Mouse (Mus musculus): ENCODE data around the gene Gsta2. TPM values are rescaled to one million over a fixed set of nuclear protein-coding genes. Genes with fewer than 3 reads are reported as not detected.
"Not testable (repeated sequence)": the region's sequence is repeated elsewhere in the genome, so short reads cannot be mapped to it uniquely, and the experiment has no call there.

Gsta2 gene
- polyA plus RNA-seq, 1 experiment from 2014 or later: not detected

GRCm38 (mm10) chr9:78337050-78337449 is 18.5 kb downstream of the Gsta2 start:
- H3K27ac ChIP-seq; H3K9me3 ChIP-seq; H3K27me3 ChIP-seq (ENCODE audit: insufficient read depth, poor library complexity, severe bottlenecking); H3K4me3 ChIP-seq; H3K4me1 ChIP-seq (replicated peaks); DNase-seq (ENCODE audit: low spot score); H3K36me3 ChIP-seq: not testable (repeated sequence)

GRCm38 (mm10) chr9:78327289-78327688 is 28.3 kb downstream of the Gsta2 start, which contains the start of gene Omt2b:
Omt2b (plus strand) TSS chr9:78327589.
- H3K27me3 ChIP-seq (ENCODE audit: insufficient read depth, poor library complexity, severe bottlenecking); H3K4me1 ChIP-seq (replicated peaks); DNase-seq (ENCODE audit: low spot score); H3K27ac ChIP-seq; H3K36me3 ChIP-seq; H3K9me3 ChIP-seq; H3K4me3 ChIP-seq: not testable (repeated sequence)
- 89% methylated on average over 1 of the region's 1 CpGs for WGBS

- Histone ChIP-seq H3K27me3 (ENCODE audit: insufficient read depth, poor library complexity, severe bottlenecking) (no peaks in the 10 kb centered on the region), H3K4me1 (replicated peaks) (no peaks in the 10 kb centered on the region), H3K4me3 (no peak overlapping the region), H3K27ac (no peak overlapping the region), H3K9me3 (no peaks in the 10 kb centered on the region), H3K36me3 (no peaks in the 10 kb centered on the region)
- DNase-seq (ENCODE audit: low spot score): no peak
- 51% methylated on average over 1 of the region's 1 CpGs for WGBS
Observed at GRCm38 (mm10) chr9:78319499-78319898, 36.1 kb downstream of the Gsta2 start.

- WGBS: 75% methylated on average over 2 of the region's 2 CpGs
- no peak within 1 kb of the TSS for H3K27ac ChIP-seq
Observed at GRCm38 (mm10) chr9:78314696-78315095, 40.9 kb downstream of the Gsta2 start, which contains the start of gene Omt2a. Omt2a (minus strand) TSS chr9:78314796.

GRCm38 (mm10) chr9:78308122-78308521 is 47.5 kb downstream of the Gsta2 start:
- not testable (repeated sequence) for H3K9me3 ChIP-seq; H3K4me1 ChIP-seq (replicated peaks)
- 92% methylated on average over 3 of the region's 3 CpGs for whole genome bisulfite sequencing

More at GRCm38 (mm10) chr9:78314696-78315095, 40.9 kb downstream of the Gsta2 start, which contains the start of gene Omt2a:
- Histone ChIP-seq H3K4me3 (no peak within 1 kb of the TSS), H3K36me3 (no peaks in the 10 kb centered on the region), H3K9me3 (no peaks in the 10 kb centered on the region), H3K27me3 (ENCODE audit: insufficient read depth, poor library complexity, severe bottlenecking) (no peaks in the 10 kb centered on the region), H3K4me1 (replicated peaks) (no peaks in the 10 kb centered on the region)
- DNase-seq (ENCODE audit: low spot score): no peak

GRCm38 (mm10) chr9:78299143-78299542 is 56.4 kb downstream of the Gsta2 start:
- not testable (repeated sequence) for H3K4me1 ChIP-seq (replicated peaks); H3K36me3 ChIP-seq; DNase-seq (ENCODE audit: low spot score); H3K4me3 ChIP-seq; H3K9me3 ChIP-seq; H3K27ac ChIP-seq; H3K27me3 ChIP-seq (ENCODE audit: insufficient read depth, poor library complexity, severe bottlenecking)
- 63% methylated on average over 1 of the region's 1 CpGs for WGBS

More at GRCm38 (mm10) chr9:78308122-78308521, 47.5 kb downstream of the Gsta2 start:
- not testable (repeated sequence) for H3K36me3 ChIP-seq; H3K27ac ChIP-seq; H3K27me3 ChIP-seq (ENCODE audit: insufficient read depth, poor library complexity, severe bottlenecking); DNase-seq (ENCODE audit: low spot score); H3K4me3 ChIP-seq

GRCm38 (mm10) chr9:78298232-78298631 is 57.4 kb downstream of the Gsta2 start:
- Histone ChIP-seq H3K9me3 (no peaks in the 10 kb centered on the region), H3K27ac (no peak overlapping the region), H3K36me3 (no peaks in the 10 kb centered on the region), H3K4me1 (replicated peaks) (no peaks in the 10 kb centered on the region), H3K27me3 (ENCODE audit: insufficient read depth, poor library complexity, severe bottlenecking) (no peaks in the 10 kb centered on the region), H3K4me3 (no peak overlapping the region)
- 86% methylated on average over 1 of the region's 1 CpGs for WGBS
- no peak for DNase-seq (ENCODE audit: low spot score)

- not testable (repeated sequence) for H3K27ac ChIP-seq; H3K36me3 ChIP-seq; H3K9me3 ChIP-seq; H3K4me3 ChIP-seq; H3K4me1 ChIP-seq (replicated peaks); H3K27me3 ChIP-seq (ENCODE audit: insufficient read depth, poor library complexity, severe bottlenecking)
- peak; percentile 71 for DNase-seq (ENCODE audit: low spot score)
- 13% methylated on average over 6 of the region's 6 CpGs for WGBS
Observed at GRCm38 (mm10) chr9:78296089-78296488, 59.5 kb downstream of the Gsta2 start.

- 83% methylated on average over 7 of the region's 7 CpGs for WGBS
- H3K9me3 ChIP-seq; DNase-seq (ENCODE audit: low spot score); H3K4me1 ChIP-seq (replicated peaks); H3K4me3 ChIP-seq; H3K36me3 ChIP-seq; H3K27ac ChIP-seq; H3K27me3 ChIP-seq (ENCODE audit: insufficient read depth, poor library complexity, severe bottlenecking): not testable (repeated sequence)
Observed at GRCm38 (mm10) chr9:78294781-78295180, 60.8 kb downstream of the Gsta2 start.

- 73% methylated on average over 1 of the region's 1 CpGs for WGBS
- not testable (repeated sequence) for H3K36me3 ChIP-seq; H3K4me3 ChIP-seq; H3K27ac ChIP-seq; H3K4me1 ChIP-seq (replicated peaks); DNase-seq (ENCODE audit: low spot score); H3K27me3 ChIP-seq (ENCODE audit: insufficient read depth, poor library complexity, severe bottlenecking); H3K9me3 ChIP-seq
Observed at GRCm38 (mm10) chr9:78293683-78294082, 61.9 kb downstream of the Gsta2 start.

GRCm38 (mm10) chr9:78292462-78292861 is 63.1 kb downstream of the Gsta2 start:
- 92% methylated on average over 8 of the region's 8 CpGs for WGBS
- not testable (repeated sequence) for H3K27ac ChIP-seq; H3K4me1 ChIP-seq (replicated peaks); H3K36me3 ChIP-seq; DNase-seq (ENCODE audit: low spot score); H3K4me3 ChIP-seq; H3K9me3 ChIP-seq; H3K27me3 ChIP-seq (ENCODE audit: insufficient read depth, poor library complexity, severe bottlenecking)

GRCm38 (mm10) chr9:78289723-78290122 is 65.9 kb downstream of the Gsta2 start, which contains the start of gene Gm10639:
Gm10639 (plus strand) TSS chr9:78289923.
- H3K36me3 ChIP-seq; H3K27ac ChIP-seq; H3K4me3 ChIP-seq; H3K27me3 ChIP-seq (ENCODE audit: insufficient read depth, poor library complexity, severe bottlenecking); DNase-seq (ENCODE audit: low spot score); H3K9me3 ChIP-seq; H3K4me1 ChIP-seq (replicated peaks): not testable (repeated sequence)
- WGBS: 86% methylated on average over 3 of the region's 3 CpGs

- H3K4me1 ChIP-seq (replicated peaks); DNase-seq (ENCODE audit: low spot score); H3K36me3 ChIP-seq; H3K9me3 ChIP-seq; H3K27me3 ChIP-seq (ENCODE audit: insufficient read depth, poor library complexity, severe bottlenecking); H3K27ac ChIP-seq; H3K4me3 ChIP-seq: not testable (repeated sequence)
- 96% methylated on average over 1 of the region's 1 CpGs for WGBS
Observed at GRCm38 (mm10) chr9:78289063-78289462, 66.5 kb downstream of the Gsta2 start.

GRCm38 (mm10) chr9:78282002-78282711 is 73.4 kb downstream of the Gsta2 start:
- H3K9me3 ChIP-seq; H3K27me3 ChIP-seq (ENCODE audit: insufficient read depth, poor library complexity, severe bottlenecking); H3K27ac ChIP-seq; H3K4me1 ChIP-seq (replicated peaks); DNase-seq (ENCODE audit: low spot score); H3K36me3 ChIP-seq; H3K4me3 ChIP-seq: not testable (repeated sequence)
- WGBS: 83% methylated on average over 4 of the region's 4 CpGs

All from hindbrain, embryonic 10.5 days (tissue).